In genomic region chr17:35121143-35121799, GRCm38 (mm10) we compare ENCODE assay signal across 8 mouse cellular contexts. TPM values are rescaled to one million over a fixed set of nuclear protein-coding genes. Genes with fewer than 3 reads are reported as not detected.
DNase-seq lines count a peak whose midpoint lies in the region; ATAC-seq and TF ChIP-seq lines count a peak whose summit lies in the region.

Gpank1 (plus strand) TSS chr17:35121455.

- peak within 1 kb of the TSS; percentile 93 for H3K9ac ChIP-seq in ES-Bruce4 (ENCODE audit: low read depth, poor library complexity, severe bottlenecking)
- peak within 1 kb of the TSS; percentile 90 for H3K9ac ChIP-seq in forebrain, embryonic 13.5 days
- H3K9ac ChIP-seq in liver, postnatal 0 days (replicated peaks) = peak within 1 kb of the TSS; percentile 89
- peak within 1 kb of the TSS; percentile 86 for H3K9ac ChIP-seq in neural tube, embryonic 14.5 days (replicated peaks; ENCODE audit: low read depth, low read length)

- no peaks in the 10 kb centered on the region for H3K9me3 ChIP-seq in ES-Bruce4 (replicated peaks; ENCODE audit: control insufficient read depth, insufficient read depth, low read length, poor library complexity, severe bottlenecking)
- H3K9me3 ChIP-seq in forebrain, embryonic 13.5 days (replicated peaks) = no peaks in the 10 kb centered on the region
- H3K9me3 ChIP-seq in liver, postnatal 0 days (ENCODE audit: low read length) = no peaks in the 10 kb centered on the region
- H3K9me3 ChIP-seq in neural tube, embryonic 14.5 days (ENCODE audit: control insufficient read depth, low read length) = no peaks in the 10 kb centered on the region

- H3K27ac ChIP-seq in ES-Bruce4 (ENCODE audit: insufficient read depth, low read length) = peak within 1 kb of the TSS; percentile 71
- H3K27ac ChIP-seq in forebrain, embryonic 13.5 days = peak within 1 kb of the TSS; percentile 90
- peak within 1 kb of the TSS; percentile 93 for H3K27ac ChIP-seq in liver, postnatal 0 days (ENCODE audit: low read depth)
- H3K27ac ChIP-seq in neural tube, embryonic 14.5 days (ENCODE audit: low read depth, low read length) = peak within 1 kb of the TSS; percentile 85

- no peak for TF ChIP-seq POLR2A in ES-Bruce4 (IDR thresholded peaks at IDR 0.05; ENCODE audit: insufficient read depth, low read length)

- peak within 1 kb of the TSS; percentile 94 for H3K4me2 ChIP-seq in forebrain, embryonic 13.5 days
- peak within 1 kb of the TSS; percentile 93 for H3K4me2 ChIP-seq in liver, postnatal 0 days (ENCODE audit: low read depth, low read length)
- peak within 1 kb of the TSS; percentile 96 for H3K4me2 ChIP-seq in neural tube, embryonic 14.5 days (ENCODE audit: low read depth, low read length)

- no peak for TF ChIP-seq CTCF in ES-Bruce4 (IDR thresholded peaks at IDR 0.05; ENCODE audit: low read depth, low read length)
- no peak for TF ChIP-seq CTCF in liver, postnatal 0 days (IDR thresholded peaks at IDR 0.05; ENCODE audit: low read depth)

- no peak for TF ChIP-seq EP300 in ES-Bruce4 (IDR thresholded peaks at IDR 0.05; ENCODE audit: insufficient read depth, low read depth, low read length)
- TF ChIP-seq EP300 in liver, postnatal 0 days (IDR thresholded peaks at IDR 0.05; ENCODE audit: low read depth) = peak; percentile 58; the same call in 1 of the 2 replicates

- H3K4me1 ChIP-seq in ES-Bruce4 (ENCODE audit: control insufficient read depth, insufficient read depth, low read length) = no peaks in the 10 kb centered on the region
- H3K4me1 ChIP-seq in forebrain, embryonic 13.5 days = peaks cover 35% of the 10 kb centered on the region
- H3K4me1 ChIP-seq in liver, postnatal 0 days (ENCODE audit: insufficient read depth) = peaks cover 18% of the 10 kb centered on the region
- H3K4me1 ChIP-seq in neural tube, embryonic 14.5 days (ENCODE audit: control insufficient read depth, insufficient read depth, low read length) = peaks cover 10% of the 10 kb centered on the region

- DNase-seq in heart, postnatal 10 days = peak; percentile 99
- peak; percentile 87 for DNase-seq in large intestine, adult 2 months (ENCODE audit: low read depth, low spot score)
- DNase-seq in liver, postnatal 0 days = peak; percentile 96
- DNase-seq in testis, postnatal 10 days (ENCODE audit: low spot score) = peak; percentile 97

- peak; percentile 91 for ATAC-seq in cerebellum, adult (ENCODE audit: insufficient number of reproducible peaks, low FRiP score, low TSS enrichment)
- ATAC-seq in forebrain, embryonic 13.5 days = peak; percentile 97
- peak; percentile 94 for ATAC-seq in liver, postnatal 0 days
- ATAC-seq in neural tube, embryonic 14.5 days (ENCODE audit: low read depth) = peak; percentile 92

- H3K27me3 ChIP-seq in ES-Bruce4 (ENCODE audit: control insufficient read depth, insufficient read depth, low read length, poor library complexity, severe bottlenecking) = no peaks in the 10 kb centered on the region
- H3K27me3 ChIP-seq in forebrain, embryonic 13.5 days = no peaks in the 10 kb centered on the region
- no peaks in the 10 kb centered on the region for H3K27me3 ChIP-seq in liver, postnatal 0 days (ENCODE audit: insufficient read depth, low read length)
- H3K27me3 ChIP-seq in neural tube, embryonic 14.5 days (ENCODE audit: control insufficient read depth, insufficient read depth, low read length) = no peaks in the 10 kb centered on the region

- under 1% methylated on average over 50 of the region's 50 CpGs for WGBS in forebrain, embryonic 13.5 days
- WGBS in large intestine, adult 2 months = under 1% methylated on average over 50 of the region's 50 CpGs
- WGBS in liver, postnatal 0 days (ENCODE audit: insufficient replicate concordance) = under 1% methylated on average over 46 of the region's 50 CpGs
- WGBS in neural tube, embryonic 14.5 days = under 1% methylated on average over 50 of the region's 50 CpGs

- peaks cover 24% of the 10 kb centered on the region for H3K36me3 ChIP-seq in ES-Bruce4 (ENCODE audit: control insufficient read depth, insufficient read depth, low read length, poor library complexity, severe bottlenecking)
- H3K36me3 ChIP-seq in forebrain, embryonic 13.5 days (ENCODE audit: poor library complexity, severe bottlenecking) = peaks cover 49% of the 10 kb centered on the region
- peaks cover 28% of the 10 kb centered on the region for H3K36me3 ChIP-seq in liver, postnatal 0 days (replicated peaks; ENCODE audit: insufficient read depth, low read length)
- peaks cover 22% of the 10 kb centered on the region for H3K36me3 ChIP-seq in neural tube, embryonic 14.5 days (ENCODE audit: control insufficient read depth, insufficient read depth, low read length)

- H3K4me3 ChIP-seq in ES-Bruce4 (ENCODE audit: low read depth, low read length) = peak within 1 kb of the TSS; percentile 96
- peak within 1 kb of the TSS; percentile 88 for H3K4me3 ChIP-seq in forebrain, embryonic 13.5 days
- H3K4me3 ChIP-seq in liver, postnatal 0 days (ENCODE audit: low read depth, low read length) = peak within 1 kb of the TSS; percentile 88
- H3K4me3 ChIP-seq in neural tube, embryonic 14.5 days (ENCODE audit: low read depth, low read length) = peak within 1 kb of the TSS; percentile 86

- intact Hi-C loops in heart, postnatal 10 days (cut with DNase I) = loop anchor here (2.0 to 5.0 kb wide), 2 partner anchors 30 to 116 kb away; partner anchors contain the start of gene Nfkbil1

RNA-seq across cellular contexts. Expression of gene Gpank1, which starts in this region (rescaled TPM):
- 18.9 and 19.1 TPM in 2 replicates for polyA plus RNA-seq in ES-Bruce4 (2011; ENCODE audit: insufficient read depth, insufficient read length, low read depth, missing spikeins)
- 32.4 and 33.3 TPM in 2 replicates for polyA plus RNA-seq in forebrain, embryonic 13.5 days (2015; fragmentation: Nextera tagmentation; extraction: Ambion mirVana)
- total RNA-seq in heart, postnatal 10 days (2021) = 1 to 10 TPM; 6.6 to 8.3 TPM
- 18.4 and 19.4 TPM in 2 replicates for polyA plus RNA-seq in large intestine, adult 2 months (2012; rRNA removed)
- polyA plus RNA-seq in liver, postnatal 0 days (2015; fragmentation: Nextera tagmentation; extraction: Ambion mirVana) = 8.1 and 9.6 TPM in 2 replicates
- polyA plus RNA-seq in neural tube, embryonic 14.5 days (2014; fragmentation: Nextera tagmentation; extraction: Ambion mirVana) = 22.2 and 23.7 TPM in 2 replicates

Comparison
In these comparisons a context has a peak if more than half of its experiments do, and no peak if none do; other contexts are left out.
1. Peak in every context shown above with its lines: DNase-seq, ATAC-seq, H3K4me3 ChIP-seq and H3K27ac ChIP-seq.